Mouse (Mus musculus) mesoderm, embryonic 11.5 days (tissue): Measurements from ENCODE around the gene Apopt1.

Experiments
- DNase-seq: peaks from one replicate; pipeline ENCODE4 v3.0.0-alpha.2; 2012; ENCODE audit warnings: low read depth, low spot score

The Apopt1 gene

DNA sequence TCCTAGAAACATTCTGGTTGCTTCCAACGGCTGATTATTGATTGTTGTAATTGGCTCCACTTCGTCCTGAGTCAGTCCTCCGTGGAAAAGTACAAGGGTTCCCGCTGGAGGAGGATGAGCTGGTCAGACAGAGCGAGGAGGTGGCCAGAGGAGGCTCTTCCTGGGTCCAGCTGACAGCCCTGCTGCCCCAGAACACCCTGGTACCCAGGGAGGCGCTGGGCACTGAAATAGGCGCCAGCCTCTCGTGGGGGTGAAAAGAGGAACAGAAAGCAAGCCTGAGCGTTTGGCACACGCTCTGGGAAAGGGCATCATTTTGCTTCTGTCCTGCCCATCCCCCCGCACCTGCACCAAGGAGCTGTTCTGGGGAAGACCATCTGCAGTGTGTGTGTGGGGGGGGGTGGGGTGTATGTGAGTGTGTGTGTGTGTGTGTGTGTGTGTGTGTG, 30.9 kb downstream of the Apopt1 start:
- DNase-seq: no peak

DNA sequence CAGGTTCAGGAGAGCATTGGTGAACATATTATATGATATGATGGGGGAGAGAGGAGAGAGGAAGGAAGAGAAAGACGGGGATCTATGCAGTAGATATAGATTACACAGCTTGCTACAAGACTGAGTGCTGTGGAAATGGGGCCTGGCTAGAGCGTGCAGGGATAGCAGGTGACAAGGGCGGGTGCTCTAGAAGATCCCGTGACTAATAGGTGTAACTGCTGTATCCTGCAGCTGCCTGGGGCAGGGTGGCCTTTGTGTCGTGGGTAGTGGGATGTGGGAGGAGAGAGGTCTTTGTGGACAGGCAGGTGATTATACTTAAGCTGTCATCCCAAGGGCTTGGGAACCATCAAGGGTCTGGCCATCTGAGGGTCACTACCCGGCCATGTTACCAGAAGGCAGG, 32.2 kb downstream of the Apopt1 start:
- no peak for DNase-seq

DNA sequence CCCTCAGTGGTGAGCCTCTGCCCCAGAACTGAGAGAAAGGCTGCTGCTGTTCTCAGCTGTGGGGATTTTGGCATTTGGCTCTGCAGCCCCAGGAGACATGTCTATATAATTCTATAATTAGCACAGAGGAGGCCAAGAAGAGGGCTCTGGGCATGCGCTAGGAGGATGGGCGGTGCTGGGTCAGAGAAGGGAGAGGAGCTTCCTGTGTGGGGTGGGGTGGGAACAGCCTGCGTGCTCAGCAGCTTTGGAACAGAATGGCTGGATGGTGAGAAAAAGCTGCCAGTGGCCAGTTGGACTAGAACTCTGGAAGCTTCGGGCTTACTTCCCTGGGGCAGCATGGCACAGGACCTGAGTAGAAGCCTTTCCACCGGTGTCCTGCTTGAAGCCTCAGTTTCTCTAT, 33.0 kb downstream of the Apopt1 start:
- DNase-seq: no peak

DNA sequence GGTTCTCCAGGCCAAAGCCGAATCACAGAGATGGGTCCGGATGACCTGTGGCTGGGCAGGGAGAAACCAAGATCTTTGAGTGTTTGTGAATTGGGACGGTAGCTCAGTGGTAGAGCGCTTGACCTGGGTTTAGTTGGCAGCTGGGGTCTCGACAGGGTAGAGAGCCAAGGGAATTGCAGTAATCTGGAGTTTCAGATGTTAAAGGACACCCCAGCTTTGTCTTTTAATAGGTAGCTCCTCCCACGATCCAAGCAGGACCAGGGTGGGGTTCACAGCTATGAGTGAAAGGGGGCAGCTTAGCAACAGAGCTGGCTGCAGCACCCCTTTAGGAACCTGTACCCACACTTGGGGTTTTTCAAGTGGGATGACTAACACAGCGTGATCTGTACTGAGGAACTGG, 34.4 kb downstream of the Apopt1 start:
- no peak for DNase-seq

DNA sequence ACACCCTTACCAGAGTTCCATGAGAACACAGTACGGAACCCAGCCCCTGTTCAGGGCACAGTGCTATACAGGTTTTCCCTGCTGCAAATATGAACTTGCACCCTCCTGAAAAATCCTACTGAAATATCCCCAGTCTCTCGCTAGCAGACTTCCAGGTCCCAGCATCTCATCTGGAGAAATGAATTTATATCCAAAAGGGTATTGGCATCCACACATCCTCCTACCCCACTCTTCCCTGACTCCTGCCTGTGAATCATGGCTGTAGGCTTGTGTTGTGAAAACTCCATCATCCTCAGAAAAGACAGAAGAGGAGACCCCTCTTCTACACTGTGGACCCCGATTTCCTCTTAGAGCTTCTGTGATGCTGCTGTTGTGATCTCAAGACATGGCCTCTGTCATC, 37.7 kb downstream of the Apopt1 start:
- no peak for DNase-seq

DNA sequence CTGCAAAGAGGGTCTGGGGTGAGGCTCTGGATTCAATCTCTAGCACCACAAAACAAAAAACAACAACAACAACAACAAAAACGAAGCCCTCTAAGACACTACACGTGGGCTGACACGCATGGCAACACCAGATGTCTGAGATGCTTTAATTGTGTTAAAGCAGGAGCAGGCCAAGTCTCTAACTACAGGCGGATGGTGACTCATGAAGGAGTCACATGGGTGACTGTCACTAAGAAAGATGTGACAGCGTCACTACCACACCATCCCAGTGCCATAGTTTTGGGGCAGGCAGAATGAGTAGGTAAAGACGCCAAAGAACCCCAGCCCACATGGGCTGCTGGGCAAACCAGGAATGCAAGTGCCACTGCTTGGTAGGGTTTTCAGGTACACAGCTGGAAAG, 39.4 kb downstream of the Apopt1 start:
- no peak for DNase-seq

DNA sequence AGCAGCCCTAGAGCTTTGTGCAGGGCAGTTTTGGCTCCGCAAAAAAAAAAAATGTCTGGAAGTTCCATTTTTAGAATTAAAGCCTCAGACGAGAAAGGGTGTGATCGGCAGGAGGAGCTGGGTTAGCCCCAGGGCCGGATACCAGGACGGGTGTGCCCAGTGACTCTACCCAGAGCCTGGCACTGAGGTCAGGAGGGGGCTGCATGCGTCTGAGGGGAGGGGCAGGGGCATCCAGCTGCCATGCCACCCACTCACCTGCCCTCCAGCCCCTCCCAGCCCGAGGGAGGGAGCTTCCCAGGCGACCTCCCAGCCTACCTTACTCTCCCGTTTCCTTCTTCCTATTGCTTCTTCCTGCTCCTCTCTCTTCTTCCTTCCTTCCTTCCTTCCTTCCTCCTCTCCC, 40.3 kb downstream of the Apopt1 start:
- no peak for DNase-seq

DNA sequence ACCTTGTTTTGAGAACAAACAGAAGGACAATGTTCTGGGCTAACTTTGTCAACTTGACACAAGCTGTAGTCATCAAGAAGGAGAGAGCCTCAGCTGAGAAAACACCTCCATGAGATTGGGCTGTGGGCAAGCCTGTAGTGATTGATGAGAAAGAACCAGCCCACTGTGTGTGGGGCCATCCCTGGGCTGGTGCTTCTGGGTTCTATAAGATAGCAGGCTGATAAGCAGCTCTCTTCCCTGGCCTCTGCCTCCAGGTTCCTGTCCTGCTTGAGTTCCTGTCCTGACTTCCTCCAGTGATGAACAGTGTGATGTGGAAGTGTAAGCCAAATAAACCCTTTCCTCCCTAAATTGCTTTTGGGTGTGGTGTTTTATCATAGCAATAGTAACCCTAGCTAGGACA, 41.6 kb downstream of the Apopt1 start:
- DNase-seq: no peak

DNA sequence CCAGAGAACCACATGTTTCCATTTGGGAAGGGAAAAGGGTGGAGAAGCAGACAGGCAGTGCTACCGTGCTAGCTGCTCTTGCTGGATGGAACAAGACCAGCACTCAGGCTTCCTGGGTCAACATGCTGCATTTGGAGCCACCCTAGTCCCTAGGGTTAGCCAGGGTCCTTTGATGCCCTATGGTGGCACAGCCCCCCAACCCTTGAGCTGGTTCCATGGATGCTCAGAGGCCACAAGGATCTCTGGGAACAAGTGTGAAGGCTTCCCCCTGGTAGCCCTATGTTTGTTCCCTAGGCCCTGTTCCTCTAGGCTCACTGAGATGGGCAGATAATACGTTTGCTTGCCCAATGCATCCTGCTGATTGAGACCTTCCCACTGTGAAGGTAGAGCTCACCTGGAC, 42.2 kb downstream of the Apopt1 start:
- DNase-seq: no peak

DNA sequence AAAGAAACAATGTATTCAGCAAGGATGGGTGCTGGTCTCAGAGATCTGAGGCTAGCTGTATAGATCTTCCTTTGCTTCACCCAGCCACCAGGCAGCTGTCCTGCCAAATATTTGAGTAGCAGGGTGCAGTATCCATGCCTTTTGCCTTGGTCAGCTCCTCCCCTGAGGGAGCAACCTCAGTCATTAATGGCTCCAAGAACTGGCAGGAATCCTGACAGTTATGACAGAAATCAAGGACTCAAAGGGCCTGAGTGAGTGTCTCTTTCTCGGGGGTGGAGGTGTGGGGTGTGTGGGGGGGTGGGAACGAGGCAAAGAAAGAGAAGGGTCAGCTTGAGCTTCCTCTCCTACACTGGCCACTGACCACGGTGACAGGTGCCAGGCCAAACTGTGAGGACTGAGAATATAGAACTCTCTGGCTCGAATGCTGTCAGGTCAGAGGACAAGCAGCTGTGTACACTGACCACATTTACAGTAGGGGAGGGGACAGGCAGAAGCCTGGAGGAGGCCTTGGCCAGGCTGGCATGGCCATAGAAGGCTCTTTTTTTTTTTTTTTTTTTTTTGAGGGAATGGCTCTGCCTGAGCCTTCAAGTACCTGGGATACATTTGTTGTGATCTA, 43.1 kb downstream of the Apopt1 start:
- DNase-seq: no peak

DNA sequence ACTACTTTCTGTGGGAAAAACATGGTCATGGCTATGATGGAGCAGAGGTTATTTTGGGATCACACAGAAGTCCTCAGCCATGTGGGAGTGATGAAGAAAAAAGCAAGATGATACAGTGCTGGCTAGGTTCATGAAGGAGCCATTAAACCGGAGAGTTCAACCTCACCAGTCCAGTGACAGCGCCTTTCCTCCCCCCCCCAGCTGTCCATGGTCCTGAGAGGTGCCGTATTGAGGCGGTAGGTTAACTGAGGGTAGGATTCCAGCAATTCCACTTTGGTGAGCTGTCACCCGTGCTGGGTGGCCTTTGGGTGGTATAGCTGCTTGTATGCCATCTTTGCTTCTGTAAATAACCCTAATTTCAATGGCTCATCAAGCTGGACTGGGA, 43.6 kb downstream of the Apopt1 start:
- DNase-seq: no peak

DNA sequence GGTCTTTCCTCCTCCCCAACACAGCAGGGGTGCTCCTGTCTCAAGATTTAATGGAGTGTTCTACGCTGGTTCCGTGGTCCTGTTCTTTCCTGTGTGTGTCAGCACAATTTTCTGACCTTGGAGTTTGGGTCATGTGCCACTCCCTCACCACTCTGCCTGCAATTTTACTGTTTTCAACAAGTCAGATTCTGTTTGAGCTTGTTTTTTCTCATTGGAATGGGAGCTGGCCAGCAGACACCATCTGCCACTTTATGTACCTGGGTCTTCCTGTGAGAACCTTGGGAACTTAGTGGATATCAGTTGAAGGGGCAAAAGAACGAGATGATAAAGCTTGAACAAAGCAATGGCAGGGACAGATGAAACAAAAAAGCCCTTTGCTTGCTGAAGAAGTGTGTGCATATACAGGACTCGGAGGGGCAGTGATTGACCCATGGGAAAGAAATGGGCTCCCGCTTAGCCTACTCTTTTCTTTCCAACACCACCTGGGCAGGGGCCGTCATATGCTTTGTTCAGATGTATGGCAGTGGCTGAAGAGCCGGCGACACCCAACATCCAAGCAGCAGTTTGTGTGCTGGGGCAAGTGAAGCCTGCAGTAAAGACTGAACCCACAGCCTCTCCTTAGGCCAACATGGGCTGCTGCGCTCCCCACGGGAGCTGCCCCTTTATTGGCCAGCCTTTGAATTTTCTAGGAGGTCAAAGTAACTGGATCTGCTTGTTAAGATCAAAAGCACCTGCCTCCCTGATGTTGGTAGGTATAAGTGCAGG, 44.7 kb downstream of the Apopt1 start:
- no peak for DNase-seq

DNA sequence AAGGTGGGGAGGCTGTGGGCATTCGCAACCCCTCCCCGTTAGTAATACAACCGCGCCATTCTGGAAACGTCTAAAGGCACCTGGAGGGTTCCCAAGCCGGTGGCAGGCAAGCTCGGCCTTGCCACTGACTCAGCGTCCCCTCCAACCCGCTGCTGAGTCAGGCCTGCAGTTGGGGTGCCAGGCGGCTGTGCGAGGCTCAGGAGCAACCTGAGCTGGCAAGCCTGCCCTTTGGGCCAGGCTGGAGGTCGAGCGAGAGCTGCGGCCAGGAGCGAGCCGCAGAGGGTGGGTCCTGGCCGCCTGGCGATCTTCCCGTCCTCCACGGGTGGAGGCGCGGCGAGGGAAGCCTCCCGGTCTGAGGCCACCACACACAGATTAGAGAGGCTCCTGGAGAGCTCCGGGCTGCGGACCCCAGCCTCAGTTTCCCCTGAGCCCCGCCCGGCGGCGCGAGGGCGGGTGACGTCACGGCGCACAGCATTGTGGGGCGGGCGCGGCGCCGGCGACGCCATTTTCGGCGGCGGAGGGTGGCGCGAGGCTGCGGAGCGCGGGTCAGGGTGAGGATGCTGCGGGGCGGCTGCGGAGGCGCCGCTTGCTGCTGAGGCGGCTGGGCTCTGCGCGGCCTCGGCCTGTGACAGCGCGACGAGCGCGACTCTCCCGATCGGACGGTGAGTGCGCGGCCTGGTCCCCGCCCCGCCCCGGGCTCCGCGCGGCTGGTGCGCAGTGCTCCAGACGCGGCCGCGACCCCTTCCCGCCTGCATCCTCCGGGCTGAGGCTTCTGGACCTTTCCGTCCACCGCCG, 45.5 kb downstream of the Apopt1 start, which contains the start of gene Klc1:
Gene Klc1, plus strand, starts transcription at position 469 of the 795 bp plus-strand sequence.
- DNase-seq: peak; percentile 73

DNA sequence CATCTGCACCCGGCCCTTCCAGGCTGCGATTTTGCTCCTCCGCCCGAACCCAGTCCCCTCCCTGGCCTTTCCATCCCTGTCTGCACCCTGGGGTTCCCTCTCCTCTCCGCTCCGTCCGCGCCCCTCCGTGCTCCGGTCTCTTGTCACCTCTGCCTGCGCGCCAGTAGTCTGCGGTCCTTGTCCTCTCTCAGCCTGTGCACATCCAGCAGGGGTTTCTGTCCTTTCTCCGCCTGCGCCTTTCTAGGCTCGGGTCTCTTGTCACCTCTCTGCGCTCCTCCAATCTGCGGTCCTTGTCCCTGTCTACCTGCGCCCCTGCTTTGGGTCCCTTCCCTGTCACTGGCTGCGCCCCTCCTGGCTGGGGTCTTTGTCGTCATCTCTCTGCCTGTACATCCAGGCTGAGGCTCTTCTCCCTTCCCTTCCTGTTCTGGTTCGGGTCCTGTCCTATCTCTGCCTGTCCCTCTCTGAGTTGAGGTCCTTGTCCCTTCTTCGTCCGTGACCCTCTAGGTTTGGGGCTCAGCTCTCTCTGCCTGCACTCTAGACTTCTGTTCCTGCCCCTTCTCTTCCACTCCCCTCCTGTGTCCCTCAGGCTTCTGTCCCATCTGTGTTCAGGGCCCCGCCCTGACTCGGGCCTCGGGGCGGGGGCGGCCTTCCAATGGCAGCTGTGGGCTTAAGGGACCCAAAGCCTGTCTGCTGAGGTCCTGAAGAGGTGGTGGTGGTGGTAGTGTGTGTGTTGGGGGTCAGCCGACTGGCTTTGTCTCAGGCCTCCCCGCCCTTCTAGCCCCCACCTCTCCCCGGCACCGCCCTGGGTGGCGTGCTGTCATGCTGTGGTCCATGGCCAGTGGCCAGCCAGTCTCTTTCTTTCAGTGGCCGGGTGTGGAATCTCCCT, 46.4 kb downstream of the Apopt1 start:
- DNase-seq: peak; percentile 52

DNA sequence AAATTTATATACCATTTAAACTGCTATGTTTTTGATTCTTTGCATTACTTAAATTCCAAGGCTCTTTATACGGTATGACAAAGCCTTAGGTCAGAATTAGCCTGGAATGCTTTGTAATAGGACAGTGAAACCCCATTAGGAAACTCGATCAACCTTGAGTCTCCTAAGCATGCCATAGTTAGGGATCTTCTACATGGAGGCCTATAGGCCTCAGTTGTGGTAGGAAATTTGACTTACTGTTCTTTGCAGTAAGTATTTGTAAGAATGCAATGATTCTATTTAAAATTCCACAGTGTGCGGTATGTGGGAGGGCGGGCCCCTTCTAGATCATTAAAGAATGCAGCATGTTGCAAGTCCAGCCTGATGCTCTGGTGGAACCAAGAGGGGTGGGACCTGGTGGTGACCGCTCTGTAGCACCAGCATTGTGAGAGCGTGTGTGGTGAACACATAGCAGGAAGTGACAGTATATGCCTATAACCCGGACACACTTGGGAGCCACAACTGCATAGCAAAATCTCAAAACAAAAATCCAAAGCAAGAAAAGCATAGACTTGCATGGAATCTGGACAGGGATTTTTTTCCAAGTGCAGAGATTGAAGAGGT, 47.3 kb downstream of the Apopt1 start:
- no peak for DNase-seq

DNA sequence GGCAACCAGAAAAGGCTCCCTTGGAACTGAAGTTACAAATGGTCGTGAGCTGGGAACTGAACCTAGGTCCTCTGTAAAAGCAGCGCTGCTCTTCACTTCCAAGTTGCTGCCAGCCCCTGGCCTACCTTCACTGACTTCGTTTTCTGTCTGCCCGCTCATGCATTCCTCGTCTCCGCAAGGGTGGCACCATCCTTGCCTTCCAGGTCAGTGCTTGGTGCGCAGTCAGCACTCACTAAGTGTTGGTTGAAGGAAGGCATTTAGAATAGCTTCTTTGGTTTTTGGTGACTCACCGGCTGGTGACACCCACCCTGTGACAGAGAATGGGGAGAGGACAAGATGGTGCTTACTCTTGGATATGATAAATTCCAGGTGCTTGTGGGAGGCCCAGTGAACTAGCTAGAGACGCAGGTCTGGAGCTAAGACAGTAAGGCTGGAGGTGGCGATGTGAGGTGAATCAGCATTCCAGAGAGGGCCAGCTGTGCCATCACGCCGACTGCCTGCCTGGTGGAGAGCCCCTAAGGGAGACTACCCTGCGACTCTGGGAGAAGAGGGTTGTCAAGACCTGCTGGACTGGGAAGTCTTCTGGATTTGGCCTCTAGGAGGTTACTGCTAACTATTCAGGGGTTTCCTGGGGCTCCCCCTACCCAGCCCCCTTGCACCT, 49.7 kb downstream of the Apopt1 start:
- no peak for DNase-seq

DNA sequence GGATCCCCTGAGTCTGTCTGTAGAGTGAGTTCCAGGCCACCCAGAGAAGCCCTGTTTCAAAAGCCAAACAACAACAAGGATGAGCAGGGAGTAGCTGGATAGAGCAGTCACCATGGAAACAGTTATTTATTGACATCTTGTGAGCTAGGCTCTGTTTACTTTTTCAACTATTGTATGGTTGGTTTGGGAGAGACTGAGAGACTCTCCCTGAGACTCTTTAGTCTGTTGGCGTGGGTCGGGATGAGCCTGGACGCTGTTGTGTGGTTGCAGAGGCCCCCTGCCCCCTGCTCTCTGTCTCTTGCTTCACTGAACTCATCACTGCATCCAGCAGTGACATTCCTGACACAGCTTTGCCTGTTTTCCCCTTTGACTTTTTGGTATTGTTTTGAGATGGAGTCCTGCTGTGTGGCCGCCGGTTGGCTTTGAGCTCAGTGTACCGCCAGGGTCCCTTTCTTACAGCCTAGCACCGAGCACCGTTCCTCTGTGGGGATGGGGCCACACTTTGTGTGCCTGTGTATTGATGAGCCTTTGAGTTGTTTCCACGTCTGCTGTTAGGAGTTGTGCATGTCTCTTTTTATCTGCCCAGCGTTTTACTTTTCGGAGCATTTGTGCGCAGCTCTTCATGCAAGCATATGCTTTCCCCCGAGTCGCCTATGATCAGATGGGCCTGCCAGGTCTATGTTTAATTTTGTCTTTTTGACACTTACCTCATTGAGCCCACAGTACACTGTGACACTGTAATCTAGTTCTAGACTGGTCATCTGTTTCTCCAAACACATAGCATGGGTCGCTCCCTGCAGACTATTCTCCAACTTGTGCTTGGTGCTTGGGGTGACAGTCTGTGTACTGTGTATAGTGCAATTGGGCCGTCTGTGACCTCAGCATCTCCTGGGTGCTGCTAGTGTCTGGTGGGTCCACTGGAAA, 53.5 kb downstream of the Apopt1 start:
- DNase-seq: peak; percentile 59

DNA sequence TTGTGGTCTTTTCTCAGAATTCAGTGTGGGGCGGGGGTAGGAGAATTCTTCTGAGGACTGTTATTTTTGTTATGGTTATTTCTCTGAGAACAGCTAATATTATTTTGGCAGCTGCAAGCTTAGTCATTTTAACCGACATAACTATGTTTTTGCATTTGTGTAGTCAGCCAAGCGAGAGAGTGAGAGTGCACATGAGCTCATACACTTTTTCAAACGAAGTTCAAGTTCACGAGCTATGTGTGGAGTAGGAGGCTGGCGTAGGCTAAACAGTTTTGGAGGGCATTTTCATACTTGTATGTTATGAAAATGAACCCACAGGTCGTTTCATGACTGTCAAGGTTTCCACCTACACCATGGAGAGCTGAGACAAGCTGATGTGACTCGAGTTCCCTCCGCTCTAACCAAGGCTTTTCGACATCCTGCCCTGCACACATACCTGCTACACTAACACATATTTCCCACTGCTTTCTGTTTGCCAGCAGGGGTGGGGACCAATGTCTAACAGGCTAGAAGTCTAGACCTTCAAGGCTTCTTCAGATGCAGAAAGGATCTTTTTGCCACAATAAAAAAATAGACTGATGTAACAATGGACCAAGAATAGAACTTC, 55.4 kb downstream of the Apopt1 start:
- DNase-seq: no peak

DNA sequence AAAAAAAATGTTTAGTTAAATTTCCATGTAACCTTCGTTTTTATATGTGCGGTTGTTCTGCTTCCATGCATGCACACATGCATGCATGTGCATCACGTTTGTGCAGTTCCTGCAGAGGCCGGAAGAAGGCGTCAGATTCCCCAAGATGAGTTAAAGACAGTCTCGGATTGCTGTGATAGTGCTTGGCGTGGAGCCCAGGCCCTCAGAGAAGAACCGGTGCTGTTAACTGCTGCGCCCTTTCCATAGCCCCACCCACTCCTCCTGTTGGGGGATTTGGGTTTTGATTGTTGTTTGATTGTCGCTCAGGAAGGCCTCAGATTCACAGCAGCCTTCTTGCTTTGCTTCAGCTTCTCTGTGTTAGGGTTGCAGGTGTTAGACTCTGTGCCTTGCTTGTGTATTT, 56.2 kb downstream of the Apopt1 start:
- DNase-seq: no peak
